Mouse (Mus musculus) MN1 (cell line): ENCODE results near the gene Atrnl1.
"Not testable (repeated sequence)": the region's sequence is repeated elsewhere in the genome, so short reads cannot be mapped to it uniquely, and the experiment has no call there.

Experiments
- DNase-seq: peaks from one replicate; pipeline ENCODE4 v3.0.0-alpha.2; 2016; ENCODE audit warnings: low spot score

Gene Atrnl1

GRCm38 (mm10) chr19:57692566-57692965 is 81.7 kb downstream of the Atrnl1 start:
- DNase-seq: no peak

- not testable (repeated sequence) for DNase-seq
Observed at GRCm38 (mm10) chr19:57696781-57697180, 85.9 kb downstream of the Atrnl1 start.

- DNase-seq: peak; percentile 78
Observed at GRCm38 (mm10) chr19:57713138-57713537, 102.3 kb downstream of the Atrnl1 start.

GRCm38 (mm10) chr19:57724920-57725319 is 114.1 kb downstream of the Atrnl1 start:
- DNase-seq: no peak

- DNase-seq: no peak
Observed at GRCm38 (mm10) chr19:57725326-57725725, 114.5 kb downstream of the Atrnl1 start.

GRCm38 (mm10) chr19:57727009-57727408 is 116.2 kb downstream of the Atrnl1 start:
- DNase-seq: no peak

- DNase-seq: peak; percentile 27
Observed at GRCm38 (mm10) chr19:57737475-57737874, 126.6 kb downstream of the Atrnl1 start.

GRCm38 (mm10) chr19:57745579-57745978 is 134.7 kb downstream of the Atrnl1 start:
- DNase-seq: peak; percentile 45

- DNase-seq: no peak
Observed at GRCm38 (mm10) chr19:57746553-57746952, 135.7 kb downstream of the Atrnl1 start.

GRCm38 (mm10) chr19:57752189-57752588 is 141.4 kb downstream of the Atrnl1 start:
- DNase-seq: no peak

GRCm38 (mm10) chr19:57762526-57762925 is 151.7 kb downstream of the Atrnl1 start:
- peak; percentile 39 for DNase-seq

- DNase-seq: no peak
Observed at GRCm38 (mm10) chr19:57764576-57765371, 153.9 kb downstream of the Atrnl1 start.

GRCm38 (mm10) chr19:57767051-57767450 is 156.2 kb downstream of the Atrnl1 start:
- DNase-seq: no peak

- no peak for DNase-seq
Observed at GRCm38 (mm10) chr19:57768661-57769060, 157.8 kb downstream of the Atrnl1 start.

GRCm38 (mm10) chr19:57782366-57783089 is 171.7 kb downstream of the Atrnl1 start:
- no peak for DNase-seq

- no peak for DNase-seq
Observed at GRCm38 (mm10) chr19:57786699-57787098, 175.9 kb downstream of the Atrnl1 start.

- peak; percentile 54 for DNase-seq
Observed at GRCm38 (mm10) chr19:57802207-57802606, 191.4 kb downstream of the Atrnl1 start.

- DNase-seq: no peak
Observed at GRCm38 (mm10) chr19:57802771-57803482, 192.1 kb downstream of the Atrnl1 start.

- no peak for DNase-seq
Observed at GRCm38 (mm10) chr19:57803483-57803820, 192.6 kb downstream of the Atrnl1 start.

GRCm38 (mm10) chr19:57808363-57808762 is 197.5 kb downstream of the Atrnl1 start:
- peak; percentile 20 for DNase-seq

- no peak for DNase-seq
Observed at GRCm38 (mm10) chr19:57814291-57814690, 203.5 kb downstream of the Atrnl1 start.

- DNase-seq: peak; percentile 41
Observed at GRCm38 (mm10) chr19:57816221-57816996, 205.6 kb downstream of the Atrnl1 start.
